Mouse (Mus musculus) CH12.LX (cell line): ENCODE results near the gene Zbtb9. TPM values are rescaled to one million over a fixed set of nuclear protein-coding genes. Genes with fewer than 3 reads are reported as not detected.
A peak's percentile ranks its signal among the peaks of the same experiment; 100 is the strongest.

Experiments used
- DNase-seq: peaks from one replicate; pipeline ENCODE4 v3.0.0-alpha.2; 2013; ENCODE audit errors: extremely low read depth
- H3K27ac ChIP-seq: 2 replicates; pipeline ENCODE4 v1.5.1; 2012; ENCODE audit warnings: low read depth, mild to moderate bottlenecking, control low read depth, moderate library complexity; ENCODE audit not compliant: insufficient read depth
- H3K27me3 ChIP-seq: replicated peaks from 2 replicates; pipeline ENCODE3; 2012; ENCODE audit warnings: inconsistent platforms
- H3K36me3 ChIP-seq, 2 experiments: replicated peaks in 1 of 2; 2 replicates each; pipeline versions ENCODE3 to v1.6.1; 2012; ENCODE audit warnings: inconsistent platforms in 1 of 2, low read length in 1 of 2, mild to moderate bottlenecking in 1 of 2, mixed read lengths in 1 of 2, moderate library complexity in 1 of 2; ENCODE audit not compliant: control insufficient read depth in 1 of 2, insufficient read depth in 1 of 2
- H3K4me1 ChIP-seq, 2 experiments: 2 replicates each; pipeline ENCODE4 v1.6.1; 2012; ENCODE audit warnings: inconsistent platforms in 1 of 2, moderate library complexity in 1 of 2; ENCODE audit not compliant: insufficient read depth in 2 of 2, control insufficient read depth in 1 of 2
- H3K4me2 ChIP-seq: 2 replicates; pipeline ENCODE4 v1.6.1; 2012; ENCODE audit warnings: low read depth, mild to moderate bottlenecking, control low read depth; ENCODE audit not compliant: poor library complexity, insufficient read depth, severe bottlenecking
- H3K4me3 ChIP-seq, 3 experiments: fragments of 150-350 bp in 1 of 3; sonication (generic) in 1 of 3; replicated peaks in 1 of 3; 2 replicates each; pipeline versions ENCODE3 to v1.5.1; 2011 to 2012; ENCODE audit warnings: low read depth in 2 of 3, low read length in 2 of 3, mild to moderate bottlenecking in 2 of 3, moderate library complexity in 2 of 3, control low read depth in 1 of 3, improper control_type of control experiment in 1 of 3, inconsistent platforms in 1 of 3, mixed read lengths in 1 of 3; ENCODE audit not compliant: poor library complexity in 1 of 3
- H3K79me2 ChIP-seq: replicated peaks from 2 replicates; pipeline ENCODE4 v1.6.1; 2012; ENCODE audit warnings: mild to moderate bottlenecking, moderate library complexity; ENCODE audit not compliant: control insufficient read depth, poor library complexity, insufficient read depth, severe bottlenecking; ENCODE audit errors: extremely low read depth
- H3K9ac ChIP-seq: 2 replicates; pipeline ENCODE4 v1.6.1; 2012; ENCODE audit warnings: low read depth, mild to moderate bottlenecking, control low read depth, moderate library complexity; ENCODE audit not compliant: insufficient read depth
- H3K9me3 ChIP-seq: replicated peaks from 2 replicates; pipeline ENCODE3; 2012; ENCODE audit warnings: low read length, inconsistent platforms, mixed read lengths
- BHLHE40 ChIP-seq: IDR thresholded peaks from 2 replicates; pipeline ENCODE4 v1.6.1; 2011; ENCODE audit warnings: mild to moderate bottlenecking, low read depth, low read length, improper control_type of control experiment
- CHD1 ChIP-seq: IDR thresholded peaks from 2 replicates; pipeline ENCODE4 v1.6.1; 2012; ENCODE audit warnings: low read depth, low read length, improper control_type of control experiment, inconsistent platforms
- CTCF ChIP-seq, 2 experiments: IDR thresholded peaks in 1 of 2; conservative IDR thresholded peaks in 1 of 2; 2 replicates each; pipeline ENCODE4 v1.5.1; 2011 to 2012; ENCODE audit warnings: low read depth in 2 of 2, low read length in 2 of 2, improper control_type of control experiment in 1 of 2, inconsistent platforms in 1 of 2, mild to moderate bottlenecking in 1 of 2, moderate library complexity in 1 of 2
- GABPA ChIP-seq: IDR thresholded peaks from 2 replicates; pipeline ENCODE4 v1.6.1; 2012; ENCODE audit warnings: low read depth, low read length, improper control_type of control experiment, inconsistent platforms; ENCODE audit not compliant: insufficient replicate concordance
- HCFC1 ChIP-seq: IDR thresholded peaks from 2 replicates; pipeline ENCODE4 v1.6.1; 2012; ENCODE audit warnings: low read depth, mild to moderate bottlenecking, inconsistent platforms, low read length, improper control_type of control experiment
- IRF4 ChIP-seq: IDR thresholded peaks from 2 replicates; pipeline ENCODE4 v1.6.1; 2014; ENCODE audit warnings: low read depth, mild to moderate bottlenecking, inconsistent platforms, low read length, improper control_type of control experiment
- JUN ChIP-seq: IDR thresholded peaks from 2 replicates; pipeline ENCODE4 v1.6.1; 2011; ENCODE audit warnings: low read depth, mild to moderate bottlenecking, low read length, improper control_type of control experiment, moderate library complexity; ENCODE audit not compliant: insufficient read depth
- JUND ChIP-seq: conservative IDR thresholded peaks from 2 replicates; pipeline ENCODE4 v1.6.1; 2011; ENCODE audit warnings: low read depth, low read length, improper control_type of control experiment
- KAT2A ChIP-seq: IDR thresholded peaks from 2 replicates; pipeline ENCODE4 v1.6.1; 2012; ENCODE audit warnings: low read length, improper control_type of control experiment, inconsistent platforms; ENCODE audit not compliant: insufficient replicate concordance
- MAFK ChIP-seq: IDR thresholded peaks from 2 replicates; pipeline ENCODE4 v1.6.1; 2011; ENCODE audit warnings: low read length, improper control_type of control experiment; ENCODE audit not compliant: insufficient replicate concordance
- MAZ ChIP-seq: IDR thresholded peaks from 2 replicates; pipeline ENCODE4 v1.6.1; 2012; ENCODE audit warnings: low read depth, mild to moderate bottlenecking, inconsistent platforms, low read length, improper control_type of control experiment, moderate library complexity
- MXI1 ChIP-seq: IDR thresholded peaks from 2 replicates; pipeline ENCODE4 v1.6.1; 2011; ENCODE audit warnings: mild to moderate bottlenecking, low read depth, low read length, improper control_type of control experiment
- MYC ChIP-seq: IDR thresholded peaks from 2 replicates; pipeline ENCODE4 v1.6.1; 2011; ENCODE audit warnings: low read depth, mild to moderate bottlenecking, improper control_type of control experiment, low read length
- NELFE ChIP-seq: IDR thresholded peaks from 2 replicates; pipeline ENCODE4 v1.6.1; 2011; ENCODE audit warnings: low read depth, low read length, improper control_type of control experiment
- NRF1 ChIP-seq: IDR thresholded peaks from 2 replicates; pipeline ENCODE4 v1.6.1; 2014; ENCODE audit warnings: low read depth, mild to moderate bottlenecking, inconsistent platforms, low read length, improper control_type of control experiment, moderate library complexity
- PAX5 ChIP-seq: IDR thresholded peaks from 2 replicates; pipeline ENCODE4 v1.6.1; 2012; ENCODE audit warnings: low read length, inconsistent platforms, mixed read lengths
- POLR2AphosphoS2 ChIP-seq: IDR thresholded peaks from 2 replicates; pipeline ENCODE4 v1.6.1; 2011; ENCODE audit warnings: low read depth, low read length, improper control_type of control experiment
- RAD21 ChIP-seq: IDR thresholded peaks from 2 replicates; pipeline ENCODE4 v1.6.1; 2011; ENCODE audit warnings: low read depth, mild to moderate bottlenecking, low read length, improper control_type of control experiment, moderate library complexity
- USF1 ChIP-seq: IDR thresholded peaks from 2 replicates; pipeline ENCODE4 v1.6.1; 2014; ENCODE audit warnings: low read depth, mild to moderate bottlenecking, inconsistent platforms, low read length, improper control_type of control experiment
- ZC3H11A ChIP-seq: IDR thresholded peaks from 2 replicates; pipeline ENCODE4 v1.6.1; 2012; ENCODE audit warnings: low read depth, mild to moderate bottlenecking, inconsistent platforms, low read length, improper control_type of control experiment
- ZKSCAN1 ChIP-seq: IDR thresholded peaks from 2 replicates; pipeline ENCODE4 v1.6.1; 2012; ENCODE audit warnings: low read depth, inconsistent platforms, low read length, improper control_type of control experiment, borderline replicate concordance
- ZMIZ1 ChIP-seq: IDR thresholded peaks from 2 replicates; pipeline ENCODE4 v1.6.1; 2012; ENCODE audit warnings: low read depth, mild to moderate bottlenecking, inconsistent platforms, low read length, improper control_type of control experiment
- ZNF384 ChIP-seq: IDR thresholded peaks from 2 replicates; pipeline ENCODE4 v1.6.1; 2012; ENCODE audit warnings: low read depth, low read length, improper control_type of control experiment, inconsistent platforms
- dilution Hi-C: fragments of 300-500 bp; cut with MboI; formaldehyde crosslinking; loops from 2 replicates; pipeline ENCODE4 v1.14.3; 2020; ENCODE audit warnings: low sequenced_read_pairs; ENCODE audit not compliant: extremely low pct_unique_long_range_greater_than_20kb, extremely low pct_ligation_motif_present
- in situ Hi-C: fragments of 300-500 bp; cut with MboI; formaldehyde crosslinking; loops from 3 replicates; pipeline ENCODE4 v1.14.3; 2019; ENCODE audit warnings: low sequenced_read_pairs, low pct_ligation_motif_present, low pct_unique_long_range_greater_than_20kb, mixed read lengths
- polyA plus RNA-seq: library from polyadenylated mRNA; unstranded; fragments of >175 nt; gene quantifications from 2 replicates; pipeline ENCODE4 v1.2.1, GENCODE M21; 2012; ENCODE audit warnings: low read depth; ENCODE audit not compliant: insufficient read length
- total RNA-seq, 2 experiments: library from RNA; depleted of rRNA; stranded (reverse); fragments of 300-350 nt in 1 of 2; fragments of >200 nt in 1 of 2; gene quantifications; 2 replicates each; pipeline ENCODE4 v1.2.3; 2012 to 2014

Gene Zbtb9
- total and polyA plus RNA-seq, 3 experiments: 2.0 to 14.3 (median 8.1) TPM

DNA sequence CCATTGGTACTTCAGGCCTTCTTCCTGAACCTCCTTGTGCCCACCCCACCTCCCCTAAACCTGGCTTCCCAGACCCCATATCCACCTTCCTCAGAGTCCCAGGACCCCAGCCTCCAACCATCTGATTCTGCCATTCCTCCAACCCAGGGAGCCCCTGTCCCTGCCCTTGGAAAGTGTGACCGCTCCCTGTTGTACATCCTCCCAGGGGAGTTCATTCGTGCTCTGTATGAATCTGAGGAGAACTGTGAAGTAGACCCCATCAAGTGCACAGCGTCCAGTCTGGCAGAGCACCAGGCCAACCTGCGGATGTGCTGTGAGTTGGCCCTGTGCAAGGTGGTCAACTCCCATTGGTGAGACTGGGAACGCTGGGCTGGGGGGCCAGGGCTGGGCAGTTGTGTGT is 15.1 kb upstream of the Zbtb9 start:
- no peaks in the 10 kb centered on the region for H3K9me3 ChIP-seq
- dilution Hi-C loops: no loop called here
- no peak overlapping the region for H3K9ac ChIP-seq
- no peaks in the 10 kb centered on the region for H3K4me1 ChIP-seq
- no peak overlapping the region for H3K27ac ChIP-seq
- peaks cover 23% of the 10 kb centered on the region for H3K27me3 ChIP-seq
- no peak for DNase-seq
- no peak overlapping the region for H3K4me2 ChIP-seq
- H3K4me3 ChIP-seq: no peak overlapping the region
- no peaks in the 10 kb centered on the region for H3K79me2 ChIP-seq
- in situ Hi-C loops: no loop called here
- no peak for TF ChIP-seq USF1
- TF ChIP-seq BHLHE40: no peak
- no peak for TF ChIP-seq CTCF (conservative IDR thresholded peaks at IDR 0.05 in 1 of 2, IDR thresholded peaks at IDR 0.05 in 1 of 2; ENCODE audit: low read depth in 2 of 2, low read length in 2 of 2)
- no peak for TF ChIP-seq JUN
- TF ChIP-seq MAZ: no peak
- peaks cover 5 to 21% of the 10 kb centered on the region in 2 experiments for H3K36me3 ChIP-seq

GRCm38 (mm10) chr17:26958880-26959279 is 14.1 kb upstream of the Zbtb9 start:
- peaks cover 15% of the 10 kb centered on the region for H3K27me3 ChIP-seq
- H3K4me1 ChIP-seq: no peaks in the 10 kb centered on the region
- dilution Hi-C loops: no loop called here
- H3K4me3 ChIP-seq: no peak overlapping the region
- no peak overlapping the region for H3K4me2 ChIP-seq
- H3K27ac ChIP-seq: no peak overlapping the region
- DNase-seq: no peak
- H3K9ac ChIP-seq: no peak overlapping the region
- H3K79me2 ChIP-seq: no peaks in the 10 kb centered on the region
- TF ChIP-seq CTCF (conservative IDR thresholded peaks at IDR 0.05 in 1 of 2, IDR thresholded peaks at IDR 0.05 in 1 of 2; ENCODE audit: low read depth in 2 of 2, low read length in 2 of 2): peak in 1 of 2 experiments; percentile 30; a peak in 2 of 4 replicates
- TF ChIP-seq HCFC1: no peak
- TF ChIP-seq USF1: no peak
- TF ChIP-seq, all 38 proteins: peak for 1
- H3K9me3 ChIP-seq: no peaks in the 10 kb centered on the region
- in situ Hi-C loops: no loop called here
- H3K36me3 ChIP-seq: peaks cover 5 to 21% of the 10 kb centered on the region in 2 experiments

DNA sequence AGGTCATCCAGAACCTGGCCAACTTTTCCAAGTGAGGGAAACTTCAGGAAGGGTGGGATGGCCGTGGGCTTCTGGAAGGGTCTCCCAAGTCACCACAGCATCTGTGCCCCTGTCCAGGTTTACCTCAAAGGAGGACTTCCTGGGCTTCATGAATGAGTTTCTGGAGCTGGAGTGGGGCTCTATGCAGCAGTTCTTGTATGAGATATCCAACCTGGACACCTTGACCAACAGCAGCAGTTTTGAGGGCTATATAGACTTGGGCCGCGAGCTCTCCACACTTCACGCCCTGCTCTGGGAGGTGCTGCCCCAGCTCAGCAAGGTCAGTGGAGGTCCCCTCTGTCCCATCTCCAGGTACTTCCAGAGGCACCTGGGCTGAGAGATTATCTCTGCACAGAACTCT is 13.2 kb upstream of the Zbtb9 start:
- Histone ChIP-seq H3K36me3 (peaks cover 5 to 23% of the 10 kb centered on the region in 2 experiments), H3K4me1 (no peaks in the 10 kb centered on the region), H3K4me2 (no peak overlapping the region), H3K9me3 (no peaks in the 10 kb centered on the region), H3K79me2 (no peaks in the 10 kb centered on the region), H3K9ac (no peak overlapping the region), H3K27me3 (peaks cover 17% of the 10 kb centered on the region), H3K27ac (no peak overlapping the region), H3K4me3 (no peak overlapping the region)
- no peak for TF ChIP-seq GABPA
- no peak for TF ChIP-seq PAX5
- TF ChIP-seq MAFK: no peak
- TF ChIP-seq MXI1: no peak
- no peak for TF ChIP-seq IRF4
- no peak for TF ChIP-seq POLR2AphosphoS2
- no peak for TF ChIP-seq NELFE
- TF ChIP-seq KAT2A: no peak
- TF ChIP-seq JUN: no peak
- TF ChIP-seq ZMIZ1: no peak
- TF ChIP-seq CHD1: no peak
- no peak for TF ChIP-seq ZKSCAN1
- TF ChIP-seq JUND: no peak
- no peak for TF ChIP-seq MYC
- no peak for TF ChIP-seq NRF1
- no peak for TF ChIP-seq ZNF384
- no peak for TF ChIP-seq RAD21
- TF ChIP-seq ZC3H11A: no peak
- no peak for DNase-seq
- dilution Hi-C loops: no loop called here
- in situ Hi-C loops: no loop called here
